Mouse (Mus musculus) CH12.LX (cell line): ENCODE results near the gene Lcmt2. TPM values are rescaled to one million over a fixed set of nuclear protein-coding genes. Genes with fewer than 3 reads are reported as not detected.

ENCODE experiments used
- DNase-seq: peaks from one replicate; pipeline ENCODE4 v3.0.0-alpha.2; 2013; ENCODE audit errors: extremely low read depth
- H3K27ac ChIP-seq: 2 replicates; pipeline ENCODE4 v1.5.1; 2012; ENCODE audit warnings: low read depth, mild to moderate bottlenecking, control low read depth, moderate library complexity; ENCODE audit not compliant: insufficient read depth
- H3K27me3 ChIP-seq: replicated peaks from 2 replicates; pipeline ENCODE3; 2012; ENCODE audit warnings: inconsistent platforms
- H3K36me3 ChIP-seq, 2 experiments: replicated peaks in 1 of 2; 2 replicates each; pipeline versions ENCODE3 to v1.6.1; 2012; ENCODE audit warnings: inconsistent platforms in 1 of 2, low read length in 1 of 2, mild to moderate bottlenecking in 1 of 2, mixed read lengths in 1 of 2, moderate library complexity in 1 of 2; ENCODE audit not compliant: control insufficient read depth in 1 of 2, insufficient read depth in 1 of 2
- H3K4me1 ChIP-seq, 2 experiments: 2 replicates each; pipeline ENCODE4 v1.6.1; 2012; ENCODE audit warnings: inconsistent platforms in 1 of 2, moderate library complexity in 1 of 2; ENCODE audit not compliant: insufficient read depth in 2 of 2, control insufficient read depth in 1 of 2
- H3K4me2 ChIP-seq: 2 replicates; pipeline ENCODE4 v1.6.1; 2012; ENCODE audit warnings: low read depth, mild to moderate bottlenecking, control low read depth; ENCODE audit not compliant: poor library complexity, insufficient read depth, severe bottlenecking
- H3K4me3 ChIP-seq, 3 experiments: fragments of 150-350 bp in 1 of 3; sonication (generic) in 1 of 3; replicated peaks in 1 of 3; 2 replicates each; pipeline versions ENCODE3 to v1.5.1; 2011 to 2012; ENCODE audit warnings: low read depth in 2 of 3, low read length in 2 of 3, mild to moderate bottlenecking in 2 of 3, moderate library complexity in 2 of 3, control low read depth in 1 of 3, improper control_type of control experiment in 1 of 3, inconsistent platforms in 1 of 3, mixed read lengths in 1 of 3; ENCODE audit not compliant: poor library complexity in 1 of 3
- H3K79me2 ChIP-seq: replicated peaks from 2 replicates; pipeline ENCODE4 v1.6.1; 2012; ENCODE audit warnings: mild to moderate bottlenecking, moderate library complexity; ENCODE audit not compliant: control insufficient read depth, poor library complexity, insufficient read depth, severe bottlenecking; ENCODE audit errors: extremely low read depth
- H3K9ac ChIP-seq: 2 replicates; pipeline ENCODE4 v1.6.1; 2012; ENCODE audit warnings: low read depth, mild to moderate bottlenecking, control low read depth, moderate library complexity; ENCODE audit not compliant: insufficient read depth
- H3K9me3 ChIP-seq: replicated peaks from 2 replicates; pipeline ENCODE3; 2012; ENCODE audit warnings: low read length, inconsistent platforms, mixed read lengths
- ELF1 ChIP-seq: IDR thresholded peaks from 2 replicates; pipeline ENCODE4 v1.6.1; 2014; ENCODE audit warnings: low read depth, mild to moderate bottlenecking, inconsistent platforms, low read length, improper control_type of control experiment
- JUN ChIP-seq: IDR thresholded peaks from 2 replicates; pipeline ENCODE4 v1.6.1; 2011; ENCODE audit warnings: low read depth, mild to moderate bottlenecking, low read length, improper control_type of control experiment, moderate library complexity; ENCODE audit not compliant: insufficient read depth
- MXI1 ChIP-seq: IDR thresholded peaks from 2 replicates; pipeline ENCODE4 v1.6.1; 2011; ENCODE audit warnings: mild to moderate bottlenecking, low read depth, low read length, improper control_type of control experiment
- MYC ChIP-seq: IDR thresholded peaks from 2 replicates; pipeline ENCODE4 v1.6.1; 2011; ENCODE audit warnings: low read depth, mild to moderate bottlenecking, improper control_type of control experiment, low read length
- TBP ChIP-seq: conservative IDR thresholded peaks from 2 replicates; pipeline ENCODE4 v1.6.1; 2011; ENCODE audit warnings: low read depth, low read length, improper control_type of control experiment
- ZNF384 ChIP-seq: IDR thresholded peaks from 2 replicates; pipeline ENCODE4 v1.6.1; 2012; ENCODE audit warnings: low read depth, low read length, improper control_type of control experiment, inconsistent platforms
- dilution Hi-C: fragments of 300-500 bp; cut with MboI; formaldehyde crosslinking; loops from 2 replicates; pipeline ENCODE4 v1.14.3; 2020; ENCODE audit warnings: low sequenced_read_pairs; ENCODE audit not compliant: extremely low pct_unique_long_range_greater_than_20kb, extremely low pct_ligation_motif_present
- in situ Hi-C: fragments of 300-500 bp; cut with MboI; formaldehyde crosslinking; loops from 3 replicates; pipeline ENCODE4 v1.14.3; 2019; ENCODE audit warnings: low sequenced_read_pairs, low pct_ligation_motif_present, low pct_unique_long_range_greater_than_20kb, mixed read lengths
- polyA plus RNA-seq: library from polyadenylated mRNA; unstranded; fragments of >175 nt; gene quantifications from 2 replicates; pipeline ENCODE4 v1.2.1, GENCODE M21; 2012; ENCODE audit warnings: low read depth; ENCODE audit not compliant: insufficient read length
- total RNA-seq, 2 experiments: library from RNA; depleted of rRNA; stranded (reverse); fragments of 300-350 nt in 1 of 2; fragments of >200 nt in 1 of 2; gene quantifications; 2 replicates each; pipeline ENCODE4 v1.2.3; 2012 to 2014

Gene Lcmt2
- total and polyA plus RNA-seq, 3 experiments = 6.4 to 12.3 (median 9.3) TPM

DNA sequence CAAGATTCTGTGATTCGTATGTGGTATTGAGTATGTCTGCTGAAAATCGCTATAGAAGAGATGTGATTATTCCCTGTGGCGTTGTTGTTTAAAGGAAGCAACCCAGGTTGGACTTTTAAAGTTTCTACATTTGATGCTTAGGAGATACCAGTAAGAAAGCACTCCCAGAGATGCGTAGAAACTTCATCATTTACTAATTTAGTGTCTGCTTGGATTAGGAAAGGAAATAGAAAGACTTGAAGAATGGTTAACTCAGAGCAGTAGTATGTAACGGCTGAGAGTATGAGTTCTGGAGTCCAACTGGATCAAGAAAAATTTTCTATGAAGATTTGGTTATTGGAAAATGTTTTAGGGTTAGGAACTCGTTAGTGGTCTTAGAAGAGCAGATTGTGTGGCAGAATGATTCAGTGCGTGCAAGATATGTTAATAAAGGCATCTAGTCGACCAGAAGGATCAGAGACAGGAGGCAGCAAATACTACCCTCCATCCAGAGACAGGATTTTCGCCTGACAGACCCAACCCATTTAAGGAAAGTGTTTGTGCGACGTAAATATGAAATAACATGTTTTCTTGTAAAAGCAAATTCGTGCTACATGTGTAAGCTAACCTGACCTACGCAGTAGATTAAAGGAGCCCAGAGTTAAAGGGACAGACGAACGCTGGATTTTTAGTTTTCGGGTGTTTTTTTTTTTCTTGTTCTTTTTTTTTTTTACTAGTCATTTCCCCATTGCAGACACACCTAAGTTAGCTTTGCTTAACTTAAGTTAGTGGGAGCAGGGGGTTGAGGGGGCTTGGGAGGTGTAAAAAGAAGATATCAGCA is 973 bp upstream of the Lcmt2 start:
- Histone ChIP-seq H3K27ac (no peak overlapping the region), H3K4me1 (peaks cover 4 to 36% of the 10 kb centered on the region in 2 experiments; a peak in 3 of 4 replicates), H3K9me3 (no peaks in the 10 kb centered on the region), H3K36me3 (peaks cover 24 to 52% of the 10 kb centered on the region in 2 experiments), H3K4me2 (peak overlapping the region; percentile 90), H3K27me3 (no peaks in the 10 kb centered on the region), H3K4me3 (peak overlapping the region; percentile 61 to 80 (median 68)), H3K9ac (peak overlapping the region; percentile 88), H3K79me2 (peaks cover 33% of the 10 kb centered on the region)
- in situ Hi-C loops (no loop called here), dilution Hi-C loops (no loop called here)
- peak; percentile 4 for DNase-seq
- TF ChIP-seq JUN = no peak
- 0 out of 2 replicates have a peak, but pooled peaks have one; percentile 31 for TF ChIP-seq TBP
- TF ChIP-seq ZNF384 = peak; percentile 49

DNA sequence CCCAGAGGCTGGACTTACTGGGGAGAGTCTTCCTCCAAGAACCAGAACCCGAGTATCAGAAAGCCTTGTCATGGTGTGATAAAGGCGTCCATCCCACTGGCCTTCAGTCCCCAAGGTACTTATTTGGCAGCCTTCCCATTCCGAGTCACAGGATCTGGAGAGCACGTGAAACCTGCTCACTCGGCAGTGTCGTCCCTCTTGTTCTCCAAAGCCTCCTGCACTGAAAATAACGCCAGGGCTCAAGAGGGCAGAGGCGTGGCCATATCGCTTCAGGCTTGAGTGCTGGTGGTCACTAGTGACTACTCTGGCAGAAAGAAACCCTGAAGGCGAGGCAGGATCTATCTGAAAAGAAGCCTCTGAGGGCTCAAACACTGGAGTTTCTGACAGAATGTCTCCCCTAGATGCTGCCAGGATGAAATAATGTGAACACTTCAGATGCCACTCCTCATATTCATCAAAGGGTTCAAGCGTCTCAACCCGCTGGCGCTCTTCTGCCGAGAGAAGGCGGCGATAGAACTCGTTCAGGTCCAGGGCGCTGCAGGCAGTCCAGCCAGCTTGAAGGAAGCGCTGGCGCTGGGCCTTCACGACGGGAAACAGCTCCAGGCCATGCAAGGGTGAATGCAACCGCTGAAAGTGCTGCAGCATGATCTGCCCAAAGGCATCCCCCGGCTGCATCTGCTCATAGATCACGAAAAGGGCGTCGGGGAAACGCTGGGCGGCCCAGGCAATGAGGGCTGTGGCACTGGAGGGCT is 1.0 kb downstream of the Lcmt2 start:
- TF ChIP-seq TBP (no peak), MXI1 (0 out of 2 replicates have a peak, but pooled peaks have one; percentile 26)
- H3K36me3 ChIP-seq = peaks cover 12 to 36% of the 10 kb centered on the region in 2 experiments
- H3K27me3 ChIP-seq = no peaks in the 10 kb centered on the region
- DNase-seq = peak; percentile 13
- H3K4me1 ChIP-seq = peaks cover 4 to 36% of the 10 kb centered on the region in 2 experiments; a peak in 3 of 4 replicates
- H3K9ac ChIP-seq = peak overlapping the region; percentile 88
- peak overlapping the region; percentile 61 to 80 (median 80) for H3K4me3 ChIP-seq
- H3K79me2 ChIP-seq = peaks cover 33% of the 10 kb centered on the region
- H3K9me3 ChIP-seq = no peaks in the 10 kb centered on the region
- in situ Hi-C loops (no loop called here), dilution Hi-C loops (no loop called here)
- peak overlapping the region; percentile 94 for H3K4me2 ChIP-seq
- H3K27ac ChIP-seq = peak overlapping the region; percentile 96

DNA sequence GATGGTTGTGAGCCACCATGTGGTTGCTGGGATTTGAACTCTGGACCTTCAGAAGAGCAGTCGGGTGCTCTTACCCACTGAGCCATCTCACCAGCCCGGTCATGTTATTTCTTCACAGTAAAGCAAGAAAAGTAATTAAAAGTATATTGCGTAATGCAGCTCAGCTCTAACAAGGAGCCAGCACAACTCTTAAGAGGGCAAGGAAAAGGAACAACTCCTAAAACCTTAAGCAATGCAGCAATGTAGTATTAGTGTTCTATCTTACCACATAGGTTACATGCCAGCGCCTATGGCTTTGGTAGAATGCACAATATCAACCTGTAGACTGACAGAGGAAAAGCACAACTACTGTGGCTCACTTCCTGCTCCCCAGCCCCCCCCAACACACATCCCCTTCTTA is 3.1 kb downstream of the Lcmt2 start:
- Histone ChIP-seq H3K9ac (no peak overlapping the region), H3K27me3 (no peaks in the 10 kb centered on the region), H3K9me3 (no peaks in the 10 kb centered on the region), H3K79me2 (peaks cover 33% of the 10 kb centered on the region), H3K4me3 (no peak overlapping the region), H3K36me3 (peaks cover 4 to 24% of the 10 kb centered on the region in 2 experiments), H3K4me1 (peaks cover 4 to 31% of the 10 kb centered on the region in 2 experiments; a peak in 3 of 4 replicates), H3K27ac (no peak overlapping the region), H3K4me2 (no peak overlapping the region)
- in situ Hi-C loops (no loop called here), dilution Hi-C loops (no loop called here)
- TF ChIP-seq MYC = no peak
- TF ChIP-seq ELF1 = no peak
- no peak for DNase-seq
